Mouse (Mus musculus): ENCODE data around the gene Dnajc4.

DNA sequence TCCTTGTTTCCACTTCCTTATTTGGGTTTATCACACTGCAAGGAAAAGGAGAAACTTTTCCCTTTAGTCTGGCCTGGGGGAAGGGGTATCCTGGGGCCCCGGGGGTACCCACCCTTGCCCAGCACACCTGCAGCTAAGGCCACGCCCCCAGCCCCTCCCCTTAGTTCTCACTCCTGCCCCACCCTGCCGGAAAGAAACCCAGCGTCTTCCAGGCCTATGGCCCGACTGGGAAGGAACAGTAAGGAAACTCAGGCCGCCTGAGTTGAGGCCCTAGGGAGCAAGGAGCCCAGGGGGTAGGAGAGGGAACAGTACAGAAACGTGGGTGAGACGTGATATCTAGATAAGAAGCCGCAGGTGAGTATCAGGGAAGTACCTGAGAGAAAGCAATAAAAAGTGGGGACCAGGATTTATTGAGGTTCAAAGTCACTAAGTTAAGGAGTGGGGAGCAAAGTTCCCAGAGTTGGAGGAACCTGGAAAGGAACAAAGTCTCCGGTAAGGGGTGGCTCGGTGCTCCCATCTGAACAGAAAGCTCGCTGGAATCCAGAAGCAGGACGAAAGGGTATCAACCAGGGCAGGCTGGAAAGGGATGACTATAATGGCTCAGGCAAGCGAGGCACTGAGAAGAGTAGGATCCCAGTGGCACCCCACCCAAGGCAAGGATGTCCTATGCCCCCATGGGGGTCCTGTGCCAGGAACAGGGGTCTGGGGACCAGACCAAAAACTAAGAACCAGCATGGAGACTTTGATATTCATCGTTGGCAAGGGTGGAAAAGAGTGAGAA is 23.7 kb downstream of the Dnajc4 start:
- no peak for TF ChIP-seq GATA1 (IDR thresholded peaks at IDR 0.05; ENCODE audit: low read length)
- no peak for TF ChIP-seq TAL1 (IDR thresholded peaks at IDR 0.05; ENCODE audit: low read length)
